Mouse (Mus musculus) 3134 (cell line): ENCODE measurements around the gene Elmo3.

ENCODE experiments used
- DNase-seq: peaks from one replicate; pipeline ENCODE4 v3.0.0-alpha.2; 2011; ENCODE audit warnings: low spot score; ENCODE audit not compliant: insufficient read length; ENCODE audit errors: extremely low read depth

Elmo3 gene

DNA sequence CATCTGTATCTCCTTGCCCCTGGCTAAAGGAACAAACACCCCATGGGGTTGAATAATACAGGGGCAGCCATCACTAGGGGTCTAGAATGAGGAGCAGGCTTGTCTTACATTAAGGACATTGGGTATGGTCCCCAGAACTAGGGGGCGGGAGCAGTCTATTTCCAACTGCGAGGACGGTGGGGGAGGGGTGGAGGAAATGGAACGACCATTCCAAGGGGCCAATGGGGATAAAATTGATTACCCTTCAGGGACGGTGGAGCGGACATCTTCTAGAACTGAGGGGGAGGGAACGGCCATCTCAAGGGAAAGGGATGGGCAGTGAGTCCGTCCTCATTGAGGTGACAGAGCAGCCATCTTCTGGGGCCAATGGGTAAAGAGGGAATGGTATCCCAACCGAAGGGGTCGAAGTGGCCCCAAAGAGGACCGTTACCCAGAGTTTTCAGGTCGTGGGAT lies 20.3 kb downstream of the Elmo3 start:
- DNase-seq: no peak

DNA sequence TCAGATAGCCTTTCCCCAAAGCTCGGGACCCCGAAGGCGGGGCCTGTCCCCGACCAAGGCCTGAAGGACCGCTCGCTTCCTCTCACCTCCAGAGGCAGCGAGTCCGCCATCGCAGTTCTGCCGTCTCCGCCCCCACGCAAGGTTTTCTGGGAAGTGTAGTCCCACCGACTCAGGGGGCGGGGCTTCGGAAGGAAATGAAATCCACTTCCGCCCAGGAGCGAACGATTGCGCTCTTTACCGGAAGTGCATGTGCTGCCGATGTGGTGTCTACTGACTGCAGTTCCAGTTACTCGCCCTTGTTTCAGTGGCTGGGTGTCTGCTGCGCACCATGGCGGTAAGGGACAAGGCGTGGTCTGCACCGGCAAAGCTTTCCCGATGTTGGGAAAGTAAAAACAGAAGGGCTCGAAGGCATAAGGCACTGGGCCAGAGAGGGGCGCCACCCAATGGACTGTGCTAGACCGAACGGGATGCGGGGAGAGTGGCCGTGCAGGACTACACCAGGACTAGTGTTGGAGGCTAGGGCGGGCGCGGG lies 20.8 kb downstream of the Elmo3 start, which contains the start of the genes Lrrc29 and Tmem208:
TSS of gene Lrrc29 (minus strand) at position 138 of the 532 bp plus-strand sequence.
TSS of gene Tmem208 (plus strand) at position 214 of the 532 bp plus-strand sequence.
- peak; percentile 90 for DNase-seq

DNA sequence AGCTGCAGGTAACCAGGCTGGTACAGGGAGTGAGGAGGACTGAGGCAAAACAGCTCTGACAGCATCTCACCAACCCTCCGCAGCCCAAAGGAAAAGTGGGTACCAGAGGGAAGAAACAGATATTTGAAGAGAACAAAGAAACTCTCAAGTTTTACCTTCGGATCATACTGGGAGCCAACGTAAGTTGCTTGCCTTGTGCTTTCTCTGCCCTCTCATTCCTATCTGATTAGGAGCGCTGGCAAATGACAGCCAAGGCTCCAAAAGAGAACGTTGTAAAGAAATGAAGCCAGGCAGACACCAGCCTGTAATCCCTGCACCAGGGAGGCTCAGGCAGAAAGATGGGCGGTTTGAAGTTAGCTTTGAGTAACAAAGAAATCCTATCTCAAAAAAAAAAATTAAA lies 21.6 kb downstream of the Elmo3 start:
- no peak for DNase-seq

DNA sequence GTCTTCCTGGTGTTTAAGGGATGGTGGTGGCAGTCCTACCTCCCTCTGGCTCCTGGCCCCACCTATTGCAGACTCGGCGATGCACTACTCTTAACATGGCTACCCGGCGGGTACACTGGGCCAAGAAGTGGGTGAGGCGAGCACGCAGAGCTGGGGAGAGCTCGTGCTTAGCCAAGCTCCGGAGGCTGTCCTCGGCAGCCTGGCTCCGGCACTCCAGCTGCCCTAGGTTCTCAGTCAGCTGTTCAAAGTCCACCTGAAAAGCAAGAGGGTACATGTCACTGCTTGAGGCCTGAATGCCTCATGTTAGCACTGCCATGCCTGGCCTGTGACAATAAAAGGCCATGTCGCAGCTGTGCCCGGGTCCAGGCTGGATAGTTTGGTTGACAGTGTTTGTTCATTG lies 24.9 kb downstream of the Elmo3 start:
- DNase-seq: no peak

DNA sequence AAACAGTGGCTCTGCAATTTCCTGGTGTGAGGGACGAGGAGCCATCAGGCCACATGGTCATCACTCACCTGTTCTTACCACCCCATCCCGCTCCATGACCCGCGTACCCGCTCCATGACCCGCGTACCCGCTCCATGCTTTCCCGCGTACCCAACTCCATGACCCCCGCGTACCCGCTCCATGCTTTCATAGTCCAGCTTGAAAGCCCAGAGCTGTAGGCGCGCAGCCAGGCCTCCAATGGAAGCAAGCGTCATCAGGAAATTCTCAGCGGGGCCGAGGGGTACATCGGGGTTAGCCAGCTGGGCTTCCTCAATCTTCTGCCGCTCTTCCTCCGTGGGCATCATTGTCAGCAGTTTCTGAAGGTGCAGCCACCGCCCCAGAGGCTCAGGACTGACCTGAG lies 26.1 kb downstream of the Elmo3 start:
- DNase-seq: no peak

DNA sequence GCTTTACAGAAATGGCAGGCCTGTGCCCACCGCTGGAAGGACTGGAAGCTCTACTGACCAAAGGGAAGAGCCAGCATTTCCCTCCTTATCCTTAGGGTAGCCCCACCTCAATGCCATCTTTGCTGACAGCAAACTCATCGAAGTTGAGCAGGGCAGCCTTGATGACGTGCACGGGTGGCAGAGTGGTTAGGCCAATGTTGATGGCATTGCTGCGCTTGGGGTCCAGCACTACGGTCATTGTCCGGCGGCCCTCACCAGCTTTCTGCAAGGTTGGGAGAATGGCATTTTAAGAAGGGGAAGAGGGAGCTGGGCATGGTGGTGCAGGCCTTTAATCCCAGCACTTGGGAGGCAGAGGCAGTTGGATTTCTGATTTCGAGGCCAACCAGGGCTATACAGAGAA lies 26.5 kb downstream of the Elmo3 start:
- DNase-seq: no peak

DNA sequence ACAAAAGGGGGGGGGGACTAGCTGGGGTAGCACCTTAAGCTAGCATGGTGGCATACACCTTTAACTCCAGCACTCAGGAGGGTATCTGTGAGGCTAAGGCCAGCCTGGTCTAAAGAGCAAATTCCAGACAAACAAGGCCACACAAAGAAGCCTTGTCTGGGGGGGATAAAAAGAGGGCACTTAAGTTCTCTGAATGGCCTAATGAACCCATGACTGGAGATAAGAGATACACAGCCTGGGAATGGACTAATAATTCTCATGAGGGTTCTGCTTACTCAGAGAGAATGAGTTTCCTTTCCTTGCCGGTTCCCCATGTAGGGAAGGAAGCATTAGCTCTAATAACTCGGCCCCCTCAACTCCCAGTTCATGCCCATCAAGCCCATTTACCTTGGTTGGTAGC lies 27.1 kb downstream of the Elmo3 start:
- no peak for DNase-seq

DNA sequence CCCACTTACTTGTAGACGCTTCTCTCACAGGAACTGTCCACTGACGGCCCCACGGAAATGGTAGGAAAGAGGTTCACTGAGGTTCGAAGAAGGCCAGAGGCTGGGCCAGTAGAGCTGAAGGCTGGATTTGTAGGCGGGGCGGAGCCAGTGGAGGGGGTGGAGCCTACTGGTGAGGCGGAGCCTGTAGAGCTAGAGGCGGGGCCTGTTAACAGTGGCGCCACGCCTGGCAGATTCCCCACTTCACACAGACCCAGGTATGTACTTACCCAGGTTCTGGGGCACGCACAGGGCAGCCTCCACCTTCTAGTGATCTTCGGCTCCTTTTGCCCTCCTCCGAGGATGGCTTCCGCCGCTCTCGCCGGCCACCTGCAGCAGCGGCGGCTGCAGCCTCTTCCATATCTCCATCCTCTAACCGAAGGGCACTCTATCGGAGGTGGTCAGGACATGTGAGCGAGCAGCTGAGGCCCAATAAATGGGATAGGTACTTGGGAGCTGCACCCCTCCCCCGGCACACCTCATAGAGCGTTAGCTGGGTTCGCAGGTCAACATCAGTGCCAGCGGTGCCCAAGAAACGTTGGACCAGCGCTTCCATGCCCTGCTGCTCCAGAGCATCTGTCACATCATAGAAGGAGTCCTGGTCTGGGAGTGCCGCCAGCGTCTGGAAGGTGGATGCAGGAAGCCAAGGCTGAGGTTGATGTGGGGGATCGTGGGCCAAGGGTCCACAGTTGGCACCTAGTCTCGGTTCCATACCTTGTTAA lies 31.2 kb downstream of the Elmo3 start:
- no peak for DNase-seq

DNA sequence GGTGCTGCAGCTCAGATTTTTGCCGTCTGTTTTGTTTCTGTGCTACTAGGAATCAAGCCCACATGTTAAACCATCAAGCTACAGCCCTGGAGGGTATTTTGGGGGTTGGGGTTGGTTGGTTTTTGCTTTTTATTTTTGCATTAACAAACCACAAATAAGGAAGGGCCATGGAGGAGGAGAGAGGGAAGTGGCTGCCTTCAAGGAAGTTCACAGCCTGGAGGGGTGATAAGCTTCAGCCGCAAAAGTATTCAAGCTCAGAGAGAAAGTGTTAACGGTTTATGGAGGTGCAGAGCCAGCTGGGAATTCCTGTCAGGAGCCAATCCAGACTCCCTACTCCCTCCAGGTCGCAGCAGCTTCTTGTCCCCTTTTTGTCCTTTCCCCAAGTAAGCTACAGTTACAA lies 33.6 kb downstream of the Elmo3 start:
- DNase-seq: no peak

DNA sequence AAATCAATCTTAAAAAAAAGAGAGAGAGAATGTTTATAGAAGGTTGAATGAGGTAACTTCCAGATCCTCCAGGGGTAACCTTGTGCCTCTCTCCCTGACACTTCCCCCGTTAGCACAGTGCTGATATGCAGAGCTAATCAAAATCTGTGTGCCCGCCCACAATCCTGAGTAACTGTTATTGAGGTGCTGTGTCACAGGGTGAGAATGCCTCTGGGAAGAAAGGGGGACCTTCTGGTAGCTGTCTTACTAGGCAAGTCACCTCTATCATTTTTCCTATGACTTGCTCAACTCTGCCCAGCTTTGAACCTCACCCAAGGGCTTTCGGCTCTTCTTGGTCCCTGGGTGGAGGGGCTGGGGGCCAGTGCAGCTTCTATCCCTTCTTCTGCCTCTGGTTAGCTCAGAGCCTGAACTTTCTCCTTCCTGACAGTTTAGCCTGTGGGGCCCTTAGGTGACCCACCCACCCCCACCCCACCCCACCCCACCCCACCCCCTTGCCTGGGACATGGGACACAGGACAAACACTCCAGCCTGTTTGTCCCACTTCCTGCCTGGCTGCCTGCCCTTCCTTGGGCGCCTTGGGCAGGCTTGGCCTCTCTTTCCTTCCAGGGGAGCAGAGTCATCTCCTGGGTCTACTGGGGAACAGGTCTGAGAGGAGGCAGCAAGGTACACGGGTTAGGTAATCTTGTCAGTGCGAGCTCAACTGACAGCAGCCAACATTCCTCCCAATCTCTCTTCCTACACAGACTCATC lies 34.7 kb downstream of the Elmo3 start:
- no peak for DNase-seq

DNA sequence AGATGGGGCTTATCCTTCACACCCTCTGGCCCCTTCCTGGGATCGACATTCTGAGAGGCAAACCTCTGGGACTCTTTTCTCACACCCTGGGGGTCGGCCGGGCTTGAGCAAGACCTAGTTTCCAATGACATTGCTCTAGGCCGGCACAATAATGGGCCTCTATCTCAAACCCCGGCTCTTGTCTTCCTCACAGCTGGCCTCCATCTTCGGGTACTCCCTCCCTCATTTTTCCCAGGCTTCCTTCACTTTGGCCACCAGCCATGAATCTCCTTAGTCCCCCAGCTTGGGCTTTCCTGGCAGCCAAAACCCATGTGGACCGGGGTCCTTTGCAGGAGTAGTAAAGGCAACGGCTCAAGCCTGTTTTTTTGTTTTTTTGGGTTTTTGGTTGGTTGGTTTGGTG lies 36.0 kb downstream of the Elmo3 start:
- no peak for DNase-seq

DNA sequence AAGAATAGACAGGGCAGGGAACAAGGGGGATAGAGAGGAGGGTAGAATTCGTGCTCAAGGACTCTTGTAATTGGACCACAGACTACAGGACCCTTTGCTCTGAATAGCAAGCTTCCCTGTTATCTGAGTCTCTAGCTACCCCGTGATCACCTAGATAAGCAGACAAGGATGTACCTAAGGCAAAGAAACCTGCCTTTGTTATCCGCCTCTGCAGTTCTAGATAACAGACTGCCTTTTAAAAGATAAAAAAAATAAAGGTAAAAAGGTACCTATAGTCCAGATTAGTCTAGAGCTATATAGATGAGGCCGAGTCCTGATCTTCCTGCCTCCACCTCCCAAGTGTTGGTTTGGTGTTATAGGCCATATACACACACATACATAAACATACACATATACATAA lies 37.4 kb downstream of the Elmo3 start:
- DNase-seq: no peak

DNA sequence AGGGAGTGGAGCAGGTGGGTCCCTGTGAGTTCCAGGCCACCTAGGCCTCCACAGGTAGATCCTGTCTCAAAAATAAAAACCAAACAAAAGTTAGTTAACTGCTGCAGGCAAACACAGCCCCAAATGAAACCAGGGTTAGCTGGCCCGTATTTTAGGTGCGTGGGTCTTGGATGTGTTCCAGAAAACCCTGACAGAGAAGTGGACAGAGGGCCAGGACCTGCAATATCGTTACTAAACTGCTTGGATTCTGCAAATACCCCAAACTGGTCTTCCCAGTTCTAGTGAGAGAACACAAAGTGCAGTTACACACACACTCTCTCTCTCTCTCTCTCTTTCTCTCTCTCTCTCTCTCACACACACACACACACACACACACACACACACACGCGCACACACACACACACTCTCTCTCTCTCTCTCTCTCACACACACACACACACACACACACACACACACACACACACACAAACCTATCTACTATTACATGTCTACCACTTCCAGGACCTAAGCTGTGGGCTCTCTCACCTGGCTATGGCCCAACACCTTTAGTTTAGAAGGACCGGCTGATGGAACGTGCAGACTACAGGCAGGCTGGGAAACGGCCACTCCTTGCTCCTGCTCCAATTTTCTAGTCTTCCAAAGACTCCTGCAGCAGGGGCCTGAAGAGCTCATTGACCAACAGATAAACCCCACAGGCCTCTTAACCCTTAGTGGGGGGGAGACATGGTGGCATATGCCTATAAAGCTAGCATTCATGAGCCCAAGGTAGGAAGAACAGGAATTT lies 38.6 kb downstream of the Elmo3 start:
- DNase-seq: no peak

DNA sequence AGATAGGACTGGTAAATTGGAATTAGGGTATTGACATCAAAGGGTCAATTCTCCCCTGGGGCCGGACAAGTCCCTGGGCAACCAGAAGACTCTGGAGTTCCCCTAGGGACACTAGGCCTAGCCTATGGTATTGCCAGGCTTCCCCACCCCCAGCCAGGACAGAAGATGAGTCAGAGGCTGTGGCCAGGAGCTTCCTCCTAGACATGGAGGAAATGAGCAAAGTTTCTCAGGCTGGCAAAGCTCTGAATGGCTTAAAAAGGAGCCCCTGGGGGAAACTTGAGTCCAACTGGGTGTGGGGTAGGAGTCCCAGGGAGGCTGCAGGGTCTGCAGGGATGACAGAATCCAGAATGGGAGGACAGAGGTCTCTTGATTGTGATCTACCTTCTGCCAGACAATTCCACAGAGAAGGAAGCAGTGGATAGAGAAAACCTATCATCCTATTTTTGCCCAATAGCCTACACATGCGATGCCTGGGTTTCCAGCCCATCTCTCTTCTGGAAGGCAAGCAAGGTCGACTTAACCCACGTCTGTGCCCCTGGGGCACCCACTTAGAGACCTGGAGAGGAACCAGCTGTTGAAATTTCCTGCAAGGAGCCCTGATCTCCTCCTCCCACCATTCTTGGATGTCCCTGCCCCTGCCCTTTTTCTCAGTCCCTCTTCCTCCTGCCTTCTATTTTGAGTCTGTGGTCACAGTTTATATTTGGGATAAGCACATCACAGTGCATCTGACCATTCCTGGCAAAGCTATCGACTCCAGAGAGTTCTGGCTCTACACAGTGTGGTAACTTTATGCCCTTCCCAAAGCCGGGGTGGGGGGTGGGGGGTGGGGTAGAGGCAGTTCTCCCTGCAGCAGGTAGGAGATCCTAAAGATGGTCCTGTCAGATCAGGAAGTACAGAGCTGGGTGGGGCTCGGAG lies 39.9 kb downstream of the Elmo3 start:
- DNase-seq: peak; percentile 63

DNA sequence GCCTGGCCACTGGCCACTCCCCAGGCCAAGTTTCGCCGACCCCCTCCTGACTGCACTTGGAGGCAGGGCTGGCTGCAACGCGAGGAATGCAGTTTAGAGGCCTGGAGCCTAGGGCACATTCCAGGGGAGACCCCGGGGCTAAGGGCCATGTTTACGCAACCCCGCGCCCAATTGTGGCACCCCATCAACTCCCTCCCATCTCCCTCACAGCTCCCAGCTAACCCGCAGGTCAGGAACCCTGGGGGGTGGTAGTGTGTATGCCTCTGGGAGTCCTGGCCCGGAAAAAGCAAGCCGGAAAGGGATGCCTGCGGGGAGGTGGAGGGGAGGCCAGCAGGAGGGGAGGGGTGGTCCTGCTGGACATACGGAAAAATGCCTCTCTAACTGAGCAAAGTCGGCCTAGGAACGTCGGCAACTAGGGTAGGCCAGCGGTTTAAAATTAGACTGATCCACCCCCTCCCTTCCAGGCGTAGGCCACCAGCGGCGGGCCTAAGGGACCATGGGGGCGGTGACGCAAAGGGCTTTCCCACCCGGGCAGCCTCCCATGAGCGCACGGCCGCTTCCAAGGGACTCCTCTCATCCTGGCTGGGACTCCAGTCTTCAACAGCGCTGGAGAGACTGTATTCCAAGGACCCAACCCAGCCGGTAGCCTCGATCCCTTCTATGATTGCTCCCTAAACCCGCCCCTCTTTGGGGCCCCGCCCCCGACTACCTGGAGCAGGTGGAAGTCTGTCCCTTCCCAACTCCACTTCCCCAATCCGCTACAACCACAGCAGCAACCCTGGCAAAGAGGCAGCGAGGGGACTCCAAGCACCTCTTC lies 41.4 kb downstream of the Elmo3 start:
- peak; percentile 73 for DNase-seq

DNA sequence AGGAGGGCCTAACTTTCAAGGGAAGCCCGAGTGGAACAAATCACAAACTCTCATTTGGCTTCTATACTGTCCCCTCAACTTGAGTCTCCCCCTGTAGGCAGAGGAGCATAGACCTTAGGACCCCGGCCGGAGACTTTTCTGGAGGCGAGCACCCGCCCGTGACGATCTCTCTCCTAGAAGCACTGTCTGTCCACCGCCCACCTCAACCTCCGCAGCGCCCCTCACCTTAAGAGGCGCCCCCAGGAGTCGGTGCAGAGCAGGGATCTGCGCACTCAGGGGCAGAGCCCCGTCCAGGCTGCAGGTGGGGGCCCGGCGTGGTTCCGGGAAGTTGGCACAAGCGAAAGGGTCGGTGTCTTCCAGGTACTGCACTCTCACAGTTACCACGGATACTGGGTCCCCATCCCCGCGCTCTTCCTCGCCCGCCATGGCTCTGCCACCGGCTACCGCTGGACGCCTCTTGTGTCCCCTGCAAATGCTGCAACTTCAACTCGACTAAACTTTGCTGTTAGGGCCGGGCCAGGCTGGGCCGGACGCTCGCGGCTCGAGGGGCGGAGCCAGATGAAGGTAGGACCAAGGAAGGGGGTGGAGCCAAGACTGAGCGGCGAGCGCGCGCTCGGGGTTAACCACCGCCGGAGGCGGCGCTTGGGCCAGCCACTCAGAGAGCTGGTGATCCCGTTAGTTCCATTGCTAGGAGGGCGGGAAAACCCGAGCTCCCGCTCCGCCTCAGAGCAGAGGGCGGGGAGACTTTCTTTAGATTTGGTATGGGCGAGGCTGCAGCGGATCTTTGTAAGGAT lies 42.2 kb downstream of the Elmo3 start, which contains the start of gene Fhod1:
TSS of gene Fhod1 (minus strand) at position 526 of the 794 bp plus-strand sequence.
- peak; percentile 98 for DNase-seq

DNA sequence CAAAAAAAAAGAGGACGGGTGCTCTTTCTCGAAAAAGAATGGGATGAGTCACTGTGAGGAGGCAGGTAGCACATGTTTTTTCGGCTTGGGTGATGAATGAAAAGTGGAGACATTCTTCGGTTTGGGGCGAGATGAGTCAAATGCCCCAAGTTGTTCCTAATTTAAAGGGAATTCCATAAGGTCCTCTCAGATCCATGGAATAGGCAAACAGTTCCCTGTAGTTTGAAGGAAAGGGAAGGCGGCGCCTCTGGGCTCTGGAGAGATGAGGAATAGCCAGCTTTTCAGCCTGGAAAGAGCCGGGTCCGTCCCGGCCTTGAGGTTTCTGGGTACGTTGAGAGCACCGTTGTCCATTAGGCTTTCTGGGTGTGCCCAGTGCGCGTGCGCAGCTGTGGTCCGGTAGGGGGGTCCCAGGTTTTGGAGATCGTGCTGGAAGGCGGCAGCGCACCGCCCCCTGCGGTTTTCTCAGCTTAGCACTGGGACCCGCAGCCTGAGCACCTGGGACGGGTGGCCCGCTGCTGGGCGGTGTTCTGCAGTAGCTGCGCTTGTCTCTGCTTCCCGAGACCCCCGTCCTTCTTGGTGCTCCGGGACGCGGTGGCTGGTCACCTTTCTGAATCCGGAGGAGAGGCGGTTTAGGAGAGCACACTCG lies 43.2 kb downstream of the Elmo3 start, which contains the start of gene Slc9a5:
TSS of gene Slc9a5 (plus strand) at position 394 of the 646 bp plus-strand sequence.
- peak; percentile 74 for DNase-seq
